Mouse (Mus musculus) forebrain, embryonic 12.5 days (tissue): ENCODE results near the gene Cnn3. TPM values are rescaled to one million over a fixed set of nuclear protein-coding genes. Genes with fewer than 3 reads are reported as not detected.

Experiments used
- ATAC-seq: fragments of 200-750 bp; cut with Nextera tagmentation; 2 replicates; pipeline ENCODE4 v1.8.0; 2017; ENCODE audit warnings: moderate TSS enrichment; ENCODE audit not compliant: low FRiP score
- H3K27ac ChIP-seq: fragments of 300-500 bp; sonication (generic); 2 replicates; pipeline ENCODE4 v1.5.1; 2016; ENCODE audit warnings: mild to moderate bottlenecking
- H3K27me3 ChIP-seq: fragments of 300-500 bp; sonication (generic); 2 replicates; pipeline ENCODE4 v1.6.1; 2016; ENCODE audit warnings: mild to moderate bottlenecking
- H3K36me3 ChIP-seq: fragments of 300-500 bp; sonication (generic); replicated peaks from 2 replicates; pipeline ENCODE4 v1.6.1; 2016; ENCODE audit warnings: mild to moderate bottlenecking
- H3K4me1 ChIP-seq: fragments of 300-500 bp; sonication (generic); 2 replicates; pipeline ENCODE4 v1.6.1; 2016
- H3K4me2 ChIP-seq: fragments of 300-500 bp; sonication (generic); 2 replicates; pipeline ENCODE4 v1.6.1; 2016; ENCODE audit warnings: mild to moderate bottlenecking, moderate library complexity
- H3K4me3 ChIP-seq: fragments of 300-500 bp; sonication (generic); replicated peaks from 2 replicates; pipeline ENCODE4 v1.5.1; 2016; ENCODE audit warnings: mild to moderate bottlenecking
- H3K9ac ChIP-seq: fragments of 300-500 bp; sonication (generic); 2 replicates; pipeline ENCODE4 v1.6.1; 2016; ENCODE audit warnings: mild to moderate bottlenecking
- H3K9me3 ChIP-seq: fragments of 300-500 bp; sonication (generic); 2 replicates; pipeline ENCODE4 v1.6.1; 2016
- WGBS: fragments of 180-500 bp; shearing (Covaris S2); methylation state at CpG from one replicate; pipeline ENCODE4 v1.1.7; 2016; 5-methylcytosine and 5-hydroxymethylcytosine counted together
- polyA plus RNA-seq: library from polyadenylated mRNA; unstranded; fragments of >200 nt; fragmentation: Nextera tagmentation; extraction: Ambion mirVana; gene quantifications from 2 replicates; pipeline ENCODE4 v1.2.1, GENCODE M21; 2016

The Cnn3 gene
- polyA plus RNA-seq, 1 experiment from 2014 or later = 831 TPM

DNA sequence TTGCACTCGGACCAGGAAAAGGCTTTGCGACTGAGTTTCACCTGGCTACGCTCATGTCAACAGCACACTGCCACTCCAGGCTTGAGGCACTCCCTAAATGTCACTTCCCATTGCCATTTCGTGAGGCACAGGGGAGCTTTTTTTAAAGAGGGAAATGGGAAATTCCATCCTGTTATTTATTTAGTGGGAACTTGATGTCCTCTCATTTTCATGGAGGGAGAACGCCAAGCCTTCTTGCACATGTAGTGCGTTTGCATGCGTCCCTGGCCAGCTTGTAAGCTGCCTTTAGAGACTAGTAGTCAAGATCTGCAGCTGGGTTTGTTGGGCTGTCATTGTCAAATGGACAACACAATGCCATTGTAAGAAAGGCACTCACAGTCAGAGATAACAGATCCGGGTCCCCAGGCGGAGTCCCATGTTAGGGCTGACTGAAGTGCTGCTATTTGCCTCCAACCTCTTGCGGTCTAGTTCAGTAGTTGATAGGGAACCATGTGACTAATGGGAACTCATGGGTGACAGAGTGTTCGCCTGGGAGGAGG is 13.4 kb downstream of the Cnn3 start:
- H3K27ac ChIP-seq = no peak overlapping the region
- H3K27me3 ChIP-seq = no peaks in the 10 kb centered on the region
- peaks cover 49% of the 10 kb centered on the region for H3K36me3 ChIP-seq
- peaks cover 42% of the 10 kb centered on the region for H3K4me1 ChIP-seq
- no peak overlapping the region for H3K4me2 ChIP-seq
- 87% methylated on average over 11 of the region's 11 CpGs for WGBS
- no peak overlapping the region for H3K9ac ChIP-seq
- peaks cover 4% of the 10 kb centered on the region for H3K9me3 ChIP-seq
- no peak for ATAC-seq
- no peak overlapping the region for H3K4me3 ChIP-seq

DNA sequence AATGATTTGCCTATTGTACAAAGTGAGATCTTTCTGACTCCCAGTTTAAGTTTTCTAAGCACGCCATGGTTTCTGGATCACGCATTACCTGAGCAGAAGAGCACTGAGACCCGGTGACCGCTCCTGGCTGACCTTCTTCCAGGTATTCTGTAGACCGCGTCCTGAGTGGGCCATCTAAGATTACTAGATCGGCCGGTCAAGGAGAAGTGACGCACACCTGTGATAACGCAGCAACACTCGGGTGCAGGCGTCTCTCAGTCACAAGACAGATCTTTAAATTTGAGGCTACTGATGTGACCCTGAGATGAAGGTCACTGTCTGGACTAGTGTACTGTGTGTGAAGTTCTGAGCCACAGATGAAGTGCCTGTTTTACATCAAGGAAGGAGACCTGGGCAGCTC is 15.2 kb downstream of the Cnn3 start:
- Histone ChIP-seq H3K27ac (no peak overlapping the region), H3K27me3 (no peaks in the 10 kb centered on the region), H3K36me3 (peaks cover 48% of the 10 kb centered on the region), H3K4me2 (no peak overlapping the region), H3K4me3 (no peak overlapping the region), H3K4me1 (peaks cover 31% of the 10 kb centered on the region), H3K9ac (no peak overlapping the region), H3K9me3 (peaks cover 11% of the 10 kb centered on the region)
- no peak for ATAC-seq
- WGBS = 98% methylated on average over 12 of the region's 12 CpGs

DNA sequence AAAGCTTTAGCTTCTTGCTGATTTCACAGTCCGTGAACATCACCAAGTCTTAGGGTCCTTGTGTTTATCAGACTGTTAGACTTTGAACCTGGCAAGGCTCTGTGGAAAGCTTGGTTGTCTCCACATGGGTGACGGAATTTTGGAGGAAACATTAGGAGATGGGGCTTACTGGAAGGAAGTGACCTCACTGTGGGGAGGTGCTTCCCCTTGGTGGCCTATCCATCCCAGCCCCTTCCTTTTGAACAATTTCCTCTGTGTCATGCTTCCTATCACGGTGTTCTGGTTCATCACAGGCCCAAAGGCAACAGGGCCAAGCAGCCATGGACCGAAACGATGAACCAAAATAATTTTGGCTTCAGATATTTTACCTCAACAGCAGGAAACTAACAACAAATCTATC is 16.0 kb downstream of the Cnn3 start:
- Histone ChIP-seq H3K4me2 (no peak overlapping the region), H3K9ac (no peak overlapping the region), H3K4me3 (no peak overlapping the region), H3K4me1 (peaks cover 26% of the 10 kb centered on the region), H3K27ac (no peak overlapping the region), H3K9me3 (peaks cover 11% of the 10 kb centered on the region), H3K27me3 (no peaks in the 10 kb centered on the region), H3K36me3 (peaks cover 40% of the 10 kb centered on the region)
- 94% methylated on average over 5 of the region's 5 CpGs for WGBS
- no peak for ATAC-seq

DNA sequence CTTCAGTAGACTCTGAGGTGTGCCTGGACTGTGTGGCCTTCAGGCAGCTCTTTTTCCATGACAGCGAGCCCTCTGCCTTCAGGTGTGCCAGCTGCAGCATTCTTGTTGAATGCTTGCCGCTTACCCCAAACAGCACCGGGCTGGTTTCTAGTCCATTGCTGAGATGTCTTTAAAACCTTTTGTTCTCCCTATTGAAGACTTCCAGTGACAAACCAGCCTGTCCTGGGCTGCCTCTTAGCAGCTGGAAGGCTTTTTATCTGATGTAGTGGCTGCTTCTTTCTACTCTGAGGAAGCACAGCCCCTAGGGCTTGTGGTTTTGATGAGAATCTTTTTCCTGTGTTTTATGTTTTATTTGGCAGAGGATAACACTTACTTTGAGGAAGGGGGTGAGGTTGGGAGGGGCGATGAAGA is 17.6 kb downstream of the Cnn3 start:
- H3K4me1 ChIP-seq = peaks cover 30% of the 10 kb centered on the region
- H3K4me2 ChIP-seq = no peak overlapping the region
- H3K9me3 ChIP-seq = peaks cover 11% of the 10 kb centered on the region
- H3K36me3 ChIP-seq = peaks cover 40% of the 10 kb centered on the region
- H3K27me3 ChIP-seq = no peaks in the 10 kb centered on the region
- WGBS = 89% methylated on average over 4 of the region's 4 CpGs
- no peak overlapping the region for H3K4me3 ChIP-seq
- no peak for ATAC-seq
- no peak overlapping the region for H3K27ac ChIP-seq
- no peak overlapping the region for H3K9ac ChIP-seq

DNA sequence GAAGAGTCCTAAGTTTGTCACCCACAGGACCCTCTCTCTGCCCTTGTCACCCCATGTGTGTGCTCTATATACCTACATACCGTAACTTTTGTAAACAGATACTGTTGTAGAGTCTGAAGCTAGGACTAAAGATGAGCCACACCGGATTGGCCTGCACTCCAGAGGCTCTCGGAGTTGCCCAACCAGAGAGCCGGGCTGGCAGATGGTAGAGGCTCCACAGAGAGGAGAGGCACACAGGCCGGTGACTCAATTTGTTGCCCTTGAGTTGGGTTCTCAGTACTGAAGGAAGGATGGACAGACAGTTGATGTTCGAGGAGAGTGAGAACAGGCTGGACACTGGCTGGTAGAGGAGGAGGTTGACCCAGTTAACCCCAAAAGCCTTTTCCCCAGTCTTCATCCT is 18.1 kb downstream of the Cnn3 start:
- no peak overlapping the region for H3K4me2 ChIP-seq
- H3K36me3 ChIP-seq = peaks cover 40% of the 10 kb centered on the region
- whole genome bisulfite sequencing = 98% methylated on average over 6 of the region's 6 CpGs
- H3K27me3 ChIP-seq = no peaks in the 10 kb centered on the region
- H3K27ac ChIP-seq = no peak overlapping the region
- peaks cover 11% of the 10 kb centered on the region for H3K9me3 ChIP-seq
- no peak overlapping the region for H3K4me3 ChIP-seq
- H3K4me1 ChIP-seq = peaks cover 28% of the 10 kb centered on the region
- ATAC-seq = no peak
- H3K9ac ChIP-seq = no peak overlapping the region

- no peak overlapping the region for H3K9ac ChIP-seq
- no peak overlapping the region for H3K27ac ChIP-seq
- no peak overlapping the region for H3K4me3 ChIP-seq
- no peaks in the 10 kb centered on the region for H3K27me3 ChIP-seq
- H3K4me2 ChIP-seq = no peak overlapping the region
- H3K4me1 ChIP-seq = peaks cover 23% of the 10 kb centered on the region
- H3K9me3 ChIP-seq = peaks cover 11% of the 10 kb centered on the region
- peaks cover 50% of the 10 kb centered on the region for H3K36me3 ChIP-seq
- ATAC-seq = no peak
- 83% methylated on average over 8 of the region's 8 CpGs for WGBS
Measured at GRCm38 (mm10) chr3:121446454-121446853, 20.2 kb downstream of the Cnn3 start.

- no peak overlapping the region; the same call in 1 of the 2 replicates for H3K9ac ChIP-seq
- H3K4me3 ChIP-seq = no peak overlapping the region
- peaks cover 23% of the 10 kb centered on the region for H3K4me1 ChIP-seq
- peaks cover 52% of the 10 kb centered on the region for H3K36me3 ChIP-seq
- peak; percentile 47; the same call in 1 of the 2 replicates for ATAC-seq
- H3K4me2 ChIP-seq = peak overlapping the region; percentile 26
- H3K27ac ChIP-seq = peak overlapping the region; percentile 47
- 9% methylated on average over 11 of the region's 11 CpGs for WGBS
- H3K27me3 ChIP-seq = no peaks in the 10 kb centered on the region
- peaks cover 11% of the 10 kb centered on the region for H3K9me3 ChIP-seq
Measured at GRCm38 (mm10) chr3:121448029-121448468, 21.8 kb downstream of the Cnn3 start.

GRCm38 (mm10) chr3:121448606-121449005 is 22.3 kb downstream of the Cnn3 start:
- Histone ChIP-seq H3K4me2 (peak overlapping the region; percentile 26), H3K4me1 (peaks cover 23% of the 10 kb centered on the region), H3K9ac (no peak overlapping the region), H3K27me3 (no peaks in the 10 kb centered on the region), H3K27ac (peak overlapping the region; percentile 47), H3K36me3 (peaks cover 49% of the 10 kb centered on the region), H3K4me3 (no peak overlapping the region), H3K9me3 (peaks cover 11% of the 10 kb centered on the region)
- peak; percentile 63 for ATAC-seq
- 47% methylated on average over 8 of the region's 8 CpGs for WGBS

DNA sequence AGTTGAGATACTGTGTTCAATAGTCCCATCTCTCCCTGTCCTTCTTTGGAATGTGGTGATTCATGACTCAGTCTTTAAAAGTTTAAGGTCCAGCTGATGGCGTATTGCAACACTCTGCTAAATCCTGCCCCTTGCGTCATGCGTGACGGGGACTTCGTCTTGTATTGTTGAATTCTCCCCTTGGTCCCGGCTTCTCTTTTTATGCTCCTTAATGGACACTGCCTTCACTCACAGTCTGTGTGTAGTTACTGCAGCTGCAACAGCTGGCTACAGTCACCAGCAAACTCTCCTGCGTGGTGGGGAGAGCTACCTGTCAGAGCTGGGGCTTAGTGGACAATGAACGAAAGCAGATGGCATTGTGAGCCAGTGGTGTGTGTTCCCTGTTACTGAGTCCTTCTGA is 23.2 kb downstream of the Cnn3 start:
- ATAC-seq = no peak
- Histone ChIP-seq H3K9ac (no peak overlapping the region), H3K4me2 (no peak overlapping the region), H3K4me3 (no peak overlapping the region), H3K9me3 (peaks cover 9% of the 10 kb centered on the region), H3K27ac (0 out of 2 replicates have a peak overlapping the region, but pooled peaks have one; percentile 6), H3K36me3 (peaks cover 46% of the 10 kb centered on the region), H3K4me1 (peaks cover 23% of the 10 kb centered on the region), H3K27me3 (no peaks in the 10 kb centered on the region)
- WGBS = 86% methylated on average over 8 of the region's 8 CpGs

GRCm38 (mm10) chr3:121451404-121451803 is 25.1 kb downstream of the Cnn3 start:
- H3K36me3 ChIP-seq = peaks cover 58% of the 10 kb centered on the region
- no peaks in the 10 kb centered on the region for H3K27me3 ChIP-seq
- H3K9me3 ChIP-seq = no peaks in the 10 kb centered on the region
- WGBS = 55% methylated on average over 10 of the region's 10 CpGs
- no peak overlapping the region for H3K9ac ChIP-seq
- H3K4me3 ChIP-seq = no peak overlapping the region
- H3K4me1 ChIP-seq = peaks cover 23% of the 10 kb centered on the region
- no peak overlapping the region for H3K4me2 ChIP-seq
- ATAC-seq = peak; percentile 15; the same call in 1 of the 2 replicates
- peak overlapping the region; percentile 36; the same call in 1 of the 2 replicates for H3K27ac ChIP-seq

DNA sequence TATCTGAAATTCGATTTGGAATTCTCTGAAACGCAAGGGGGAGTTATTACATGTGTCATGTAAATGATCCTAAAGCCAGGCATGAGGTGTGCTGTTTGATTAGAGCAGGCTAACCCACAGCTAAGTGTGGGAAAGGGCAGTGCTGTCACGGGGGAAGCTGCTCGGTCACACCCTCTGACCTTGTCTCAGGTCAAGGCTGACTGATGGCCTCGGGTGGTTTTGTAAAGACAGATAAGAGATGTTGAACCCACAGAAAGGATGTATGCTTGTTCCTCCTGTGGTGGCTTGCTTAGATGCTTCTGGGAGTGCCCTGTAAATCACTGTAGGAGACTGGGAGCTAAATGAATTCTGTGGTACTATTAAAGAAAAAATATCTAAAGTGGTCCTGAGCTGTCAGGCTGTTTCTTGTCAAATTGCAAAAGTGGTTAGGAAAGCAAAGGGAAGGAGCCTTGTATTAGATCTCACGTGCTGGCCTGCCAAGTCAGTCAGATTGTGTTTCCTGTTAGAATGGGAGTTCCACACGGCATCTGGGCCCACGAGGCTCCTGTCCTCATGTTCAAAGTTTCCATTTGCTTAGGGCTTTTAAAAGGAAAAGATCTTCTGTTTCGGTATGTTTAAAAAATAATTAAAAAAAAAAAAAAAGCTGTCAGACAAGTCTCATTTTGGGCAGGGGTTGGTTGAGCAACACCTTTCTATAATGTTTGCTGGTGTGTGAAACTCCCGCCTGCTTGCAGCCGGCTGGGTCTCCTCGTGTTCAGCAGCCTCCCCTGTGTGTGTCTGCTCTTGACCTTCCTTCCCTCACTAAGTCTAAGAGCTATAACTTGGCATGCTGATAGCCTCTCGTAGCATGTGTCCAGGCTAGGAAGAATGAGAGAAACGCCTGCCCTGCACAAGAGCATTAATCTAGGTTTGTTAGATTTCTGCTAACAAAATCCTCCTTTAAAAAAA is 32.5 kb downstream of the Cnn3 start:
- 88% methylated on average over 14 of the region's 14 CpGs for WGBS
- no peak overlapping the region for H3K27ac ChIP-seq
- H3K4me1 ChIP-seq = 0 out of 2 replicates have a peak, but pooled peaks cover 7% of the 10 kb centered on the region
- H3K27me3 ChIP-seq = no peaks in the 10 kb centered on the region
- no peak overlapping the region for H3K4me3 ChIP-seq
- peaks cover 72% of the 10 kb centered on the region for H3K36me3 ChIP-seq
- no peak overlapping the region for H3K4me2 ChIP-seq
- no peaks in the 10 kb centered on the region for H3K9me3 ChIP-seq
- no peak overlapping the region for H3K9ac ChIP-seq
- ATAC-seq = no peak

- whole genome bisulfite sequencing = 88% methylated on average over 16 of the region's 16 CpGs
- Histone ChIP-seq H3K4me2 (no peak overlapping the region), H3K36me3 (peaks cover 54% of the 10 kb centered on the region), H3K9me3 (no peaks in the 10 kb centered on the region), H3K9ac (no peak overlapping the region), H3K4me3 (no peak overlapping the region), H3K27me3 (no peaks in the 10 kb centered on the region), H3K4me1 (peaks cover 21% of the 10 kb centered on the region), H3K27ac (0 out of 2 replicates have a peak overlapping the region, but pooled peaks have one; percentile 5)
- ATAC-seq = no peak
Measured at GRCm38 (mm10) chr3:121460473-121461193, 34.3 kb downstream of the Cnn3 start.
